Mouse (Mus musculus) embryonic facial prominence, embryonic 12.5 days (tissue): Measurements from ENCODE around the gene Smco3. TPM values are rescaled to one million over a fixed set of nuclear protein-coding genes. Genes with fewer than 3 reads are reported as not detected.
A peak's percentile ranks its signal among the peaks of the same experiment; 100 is the strongest.
"Not testable (repeated sequence)": the region's sequence is repeated elsewhere in the genome, so short reads cannot be mapped to it uniquely, and the experiment has no call there.

ENCODE experiments used
- ATAC-seq: fragments of 200-750 bp; cut with Nextera tagmentation; 2 replicates; pipeline ENCODE4 v1.8.0; 2017; ENCODE audit not compliant: insufficient number of reproducible peaks, insufficient read depth, low FRiP score, low TSS enrichment
- H3K27ac ChIP-seq: fragments of 300-500 bp; sonication (generic); 2 replicates; pipeline ENCODE4 v1.5.1; 2016; ENCODE audit warnings: mild to moderate bottlenecking
- H3K27me3 ChIP-seq: fragments of 300-500 bp; sonication (generic); 2 replicates; pipeline ENCODE4 v1.6.1; 2016; ENCODE audit warnings: mild to moderate bottlenecking, moderate library complexity
- H3K36me3 ChIP-seq: fragments of 300-500 bp; sonication (generic); 2 replicates; pipeline ENCODE4 v1.6.1; 2016; ENCODE audit warnings: mild to moderate bottlenecking
- H3K4me1 ChIP-seq: fragments of 300-500 bp; sonication (generic); 2 replicates; pipeline ENCODE4 v1.6.1; 2016
- H3K4me2 ChIP-seq: fragments of 300-500 bp; sonication (generic); replicated peaks from 2 replicates; pipeline ENCODE4 v1.6.1; 2016; ENCODE audit warnings: mild to moderate bottlenecking, moderate library complexity
- H3K4me3 ChIP-seq: fragments of 300-500 bp; sonication (generic); 2 replicates; pipeline ENCODE4 v1.5.1; 2016; ENCODE audit warnings: mild to moderate bottlenecking
- H3K9ac ChIP-seq: fragments of 300-500 bp; sonication (generic); 2 replicates; pipeline ENCODE4 v1.6.1; 2016; ENCODE audit warnings: mild to moderate bottlenecking, moderate library complexity
- H3K9me3 ChIP-seq: fragments of 300-500 bp; sonication (generic); 2 replicates; pipeline ENCODE4 v1.6.1; 2016; ENCODE audit warnings: mild to moderate bottlenecking, moderate library complexity
- WGBS: fragments of 180-500 bp; shearing (Covaris S2); methylation state at CpG from one replicate; pipeline ENCODE4 v1.1.7; 2016; 5-methylcytosine and 5-hydroxymethylcytosine counted together
- polyA plus RNA-seq: library from polyadenylated mRNA; unstranded; fragments of >200 nt; fragmentation: Nextera tagmentation; extraction: Ambion mirVana; gene quantifications from 2 replicates; pipeline ENCODE4 v1.2.1, GENCODE M21; 2016

The Smco3 gene
- polyA plus RNA-seq, 1 experiment from 2014 or later = 0.40 TPM

DNA sequence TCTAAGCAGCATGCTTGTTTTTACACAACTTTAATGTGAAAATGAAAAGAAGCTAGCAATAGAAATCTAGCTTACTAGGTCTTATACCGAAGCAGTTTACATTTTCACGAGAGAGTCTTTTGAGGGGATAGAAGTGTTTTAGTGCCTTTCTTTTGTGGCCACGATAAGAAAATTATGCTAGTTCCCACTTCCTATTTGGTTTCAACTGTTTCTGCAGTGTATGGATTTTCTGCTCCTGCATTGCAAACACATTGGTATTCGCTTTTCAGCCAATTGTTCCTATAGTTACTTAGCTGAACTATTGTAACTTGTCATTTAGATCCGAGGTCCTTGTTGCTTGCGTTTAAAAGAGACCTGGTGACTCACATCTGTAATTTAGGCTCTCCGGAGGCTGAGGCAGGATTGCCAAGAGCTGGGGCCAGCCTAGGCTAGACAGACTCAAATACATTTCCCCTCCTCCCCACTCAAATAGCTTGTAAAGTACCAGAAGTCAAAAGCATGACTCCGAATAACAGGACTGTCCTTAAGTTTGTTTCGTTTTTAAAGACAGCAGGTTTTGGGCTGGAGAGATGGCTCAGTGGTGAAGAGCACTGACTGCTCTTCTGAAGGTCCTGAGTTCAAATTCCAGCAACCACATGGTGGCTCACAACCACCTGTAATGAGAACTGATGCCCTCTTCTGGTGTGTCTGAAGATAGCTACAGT is 30.4 kb downstream of the Smco3 start:
- Histone ChIP-seq H3K36me3 (no peaks in the 10 kb centered on the region), H3K4me2 (peak overlapping the region; percentile 79), H3K4me3 (peak overlapping the region; percentile 66), H3K9ac (peak overlapping the region; percentile 28), H3K27ac (peak overlapping the region; percentile 100), H3K27me3 (no peaks in the 10 kb centered on the region), H3K9me3 (no peaks in the 10 kb centered on the region), H3K4me1 (peaks cover 22% of the 10 kb centered on the region; the same call in 1 of the 2 replicates)
- no peak for ATAC-seq
- WGBS = 38% methylated on average over 9 of the region's 9 CpGs

DNA sequence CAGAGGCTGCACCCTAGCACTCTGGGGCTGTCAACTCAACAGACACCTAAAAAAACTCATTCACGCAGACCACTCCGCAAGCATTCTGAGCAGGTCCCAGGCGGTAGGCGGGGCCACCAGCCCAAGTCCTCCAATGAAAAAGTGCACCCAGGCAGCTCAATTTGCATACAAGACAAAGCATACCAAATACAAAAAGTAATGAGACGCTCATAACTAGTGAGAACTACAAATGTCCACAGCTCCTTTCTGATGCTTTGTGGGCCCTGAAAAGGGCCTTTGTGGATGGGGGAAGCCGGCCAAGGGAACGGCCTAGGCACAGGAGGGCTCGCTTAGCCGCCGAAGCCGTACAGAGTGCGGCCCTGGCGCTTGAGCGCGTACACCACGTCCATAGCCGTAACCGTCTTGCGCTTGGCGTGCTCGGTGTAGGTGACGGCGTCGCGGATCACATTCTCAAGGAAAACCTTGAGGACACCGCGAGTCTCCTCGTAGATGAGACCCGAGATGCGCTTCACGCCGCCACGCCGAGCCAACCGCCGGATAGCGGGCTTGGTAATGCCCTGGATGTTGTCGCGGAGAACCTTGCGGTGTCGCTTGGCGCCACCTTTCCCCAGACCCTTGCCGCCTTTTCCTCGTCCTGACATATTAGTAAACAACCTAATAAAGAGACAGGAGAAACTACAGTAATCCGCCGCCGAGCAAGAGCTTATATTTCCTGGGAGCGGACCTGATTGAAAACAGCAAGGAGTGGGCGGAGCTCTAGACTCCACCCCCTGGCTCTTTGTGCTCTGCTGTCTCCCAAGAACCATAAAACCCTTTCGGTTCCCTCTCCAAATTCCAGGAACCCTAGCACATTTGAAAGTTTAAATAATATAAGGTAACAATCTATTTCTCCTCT is 31.3 kb downstream of the Smco3 start, which contains the start of gene Hist4h4:
Hist4h4 (minus strand) TSS at position 677 of the 895 bp plus-strand sequence.
- Histone ChIP-seq H3K9ac (peak within 1 kb of the TSS; percentile 92), H3K27ac (peak within 1 kb of the TSS; percentile 100), H3K4me2 (peak within 1 kb of the TSS; percentile 79), H3K4me3 (peak within 1 kb of the TSS; percentile 66), H3K27me3 (no peaks in the 10 kb centered on the region), H3K9me3 (no peaks in the 10 kb centered on the region), H3K36me3 (no peaks in the 10 kb centered on the region), H3K4me1 (0 out of 2 replicates have a peak, but pooled peaks cover 13% of the 10 kb centered on the region)
- WGBS = under 1% methylated on average over 50 of the region's 50 CpGs
- peak; percentile 69 for ATAC-seq

DNA sequence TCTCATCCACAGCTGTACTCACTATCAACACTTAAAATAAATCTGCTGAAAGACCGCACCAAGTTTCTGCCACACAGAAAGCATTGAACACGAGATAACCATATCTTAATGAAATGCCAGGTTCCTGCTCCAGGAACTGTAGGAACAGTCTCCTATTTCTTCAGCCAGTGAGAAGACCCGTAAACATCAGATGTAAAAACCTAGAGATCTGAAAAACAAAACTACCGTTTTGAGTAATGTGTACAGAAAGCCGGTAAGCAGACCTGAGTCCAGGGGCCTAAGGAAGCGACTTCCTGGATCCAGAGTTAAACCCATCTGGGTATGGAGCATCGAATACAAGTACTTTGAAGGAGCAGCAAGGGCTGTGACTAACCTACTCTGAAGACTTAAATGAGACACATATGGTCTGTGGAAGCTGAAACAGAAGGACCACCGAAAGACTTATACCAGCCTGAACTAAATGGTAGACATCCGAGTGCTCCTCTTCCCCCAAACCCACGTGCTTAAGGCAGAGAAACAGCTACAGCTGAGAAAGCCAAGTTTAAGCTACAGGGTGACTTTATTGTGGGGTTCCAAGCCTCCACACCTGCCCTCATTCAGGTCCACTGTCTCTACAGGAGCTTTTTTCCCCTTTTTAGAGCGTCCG is 32.0 kb downstream of the Smco3 start:
- peak; percentile 0; the same call in 1 of the 2 replicates for ATAC-seq
- peak overlapping the region; percentile 92 for H3K9ac ChIP-seq
- H3K4me2 ChIP-seq = peak overlapping the region; percentile 79
- no peaks in the 10 kb centered on the region for H3K9me3 ChIP-seq
- H3K27ac ChIP-seq = peak overlapping the region; percentile 100
- H3K36me3 ChIP-seq = no peaks in the 10 kb centered on the region
- H3K4me1 ChIP-seq = 0 out of 2 replicates have a peak, but pooled peaks cover 9% of the 10 kb centered on the region
- no peaks in the 10 kb centered on the region for H3K27me3 ChIP-seq
- peak overlapping the region; percentile 66 for H3K4me3 ChIP-seq
- 15% methylated on average over 12 of the region's 12 CpGs for WGBS

DNA sequence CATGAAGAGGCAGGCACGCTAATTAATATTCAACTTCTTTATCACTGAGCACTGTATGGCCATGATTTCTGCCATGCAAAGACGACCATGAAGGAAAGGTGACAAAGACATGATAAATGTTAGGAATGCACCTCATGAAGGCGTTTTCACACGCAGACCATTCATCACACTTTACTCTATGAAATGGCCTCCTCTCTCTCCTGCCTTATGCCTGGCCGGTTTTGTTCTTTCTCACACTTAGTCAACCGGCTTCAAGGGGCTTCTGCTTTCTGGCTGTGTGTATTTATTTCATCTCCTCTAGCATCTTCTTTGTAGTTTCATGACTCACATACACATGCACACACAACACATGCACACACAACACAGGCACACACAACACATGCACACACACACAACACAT is 34.0 kb downstream of the Smco3 start:
- WGBS = 89% methylated on average over 6 of the region's 6 CpGs
- H3K4me1 ChIP-seq = 0 out of 2 replicates have a peak, but pooled peaks cover 9% of the 10 kb centered on the region
- no peak overlapping the region for H3K4me3 ChIP-seq

DNA sequence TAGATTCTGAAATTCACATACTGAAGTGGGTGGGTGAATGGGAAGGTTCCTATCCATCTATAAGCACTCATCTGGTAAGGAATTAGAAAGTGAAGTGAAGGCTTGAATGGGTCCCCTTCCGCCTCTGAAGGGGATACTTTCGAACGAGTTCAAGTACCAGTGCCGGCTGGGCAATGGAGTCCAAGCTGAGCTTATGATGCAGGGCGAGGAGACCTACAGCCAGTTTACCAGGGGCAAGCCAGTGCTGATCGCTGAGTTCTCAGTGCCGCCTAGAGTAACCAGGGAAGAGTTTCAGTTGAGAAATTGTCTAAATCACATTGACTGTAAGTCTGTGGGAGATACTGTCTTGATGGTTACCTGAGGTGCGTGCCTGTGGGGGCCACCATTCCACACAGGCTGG is 34.5 kb downstream of the Smco3 start:
- no peak for ATAC-seq
- no peaks in the 10 kb centered on the region for H3K36me3 ChIP-seq
- H3K9ac ChIP-seq = no peak overlapping the region
- no peak overlapping the region for H3K4me3 ChIP-seq
- no peaks in the 10 kb centered on the region for H3K27me3 ChIP-seq
- no peaks in the 10 kb centered on the region for H3K9me3 ChIP-seq
- 90% methylated on average over 8 of the region's 8 CpGs for WGBS
- H3K4me2 ChIP-seq = no peak overlapping the region
- H3K27ac ChIP-seq = no peak overlapping the region
- H3K4me1 ChIP-seq = 0 out of 2 replicates have a peak, but pooled peaks cover 9% of the 10 kb centered on the region

More for the DNA sequence above, 34.0 kb downstream of the Smco3 start:
- Histone ChIP-seq H3K9ac (no peak overlapping the region), H3K36me3 (no peaks in the 10 kb centered on the region), H3K27me3 (no peaks in the 10 kb centered on the region), H3K27ac (no peak overlapping the region), H3K4me2 (no peak overlapping the region), H3K9me3 (no peaks in the 10 kb centered on the region)
- ATAC-seq = no peak

DNA sequence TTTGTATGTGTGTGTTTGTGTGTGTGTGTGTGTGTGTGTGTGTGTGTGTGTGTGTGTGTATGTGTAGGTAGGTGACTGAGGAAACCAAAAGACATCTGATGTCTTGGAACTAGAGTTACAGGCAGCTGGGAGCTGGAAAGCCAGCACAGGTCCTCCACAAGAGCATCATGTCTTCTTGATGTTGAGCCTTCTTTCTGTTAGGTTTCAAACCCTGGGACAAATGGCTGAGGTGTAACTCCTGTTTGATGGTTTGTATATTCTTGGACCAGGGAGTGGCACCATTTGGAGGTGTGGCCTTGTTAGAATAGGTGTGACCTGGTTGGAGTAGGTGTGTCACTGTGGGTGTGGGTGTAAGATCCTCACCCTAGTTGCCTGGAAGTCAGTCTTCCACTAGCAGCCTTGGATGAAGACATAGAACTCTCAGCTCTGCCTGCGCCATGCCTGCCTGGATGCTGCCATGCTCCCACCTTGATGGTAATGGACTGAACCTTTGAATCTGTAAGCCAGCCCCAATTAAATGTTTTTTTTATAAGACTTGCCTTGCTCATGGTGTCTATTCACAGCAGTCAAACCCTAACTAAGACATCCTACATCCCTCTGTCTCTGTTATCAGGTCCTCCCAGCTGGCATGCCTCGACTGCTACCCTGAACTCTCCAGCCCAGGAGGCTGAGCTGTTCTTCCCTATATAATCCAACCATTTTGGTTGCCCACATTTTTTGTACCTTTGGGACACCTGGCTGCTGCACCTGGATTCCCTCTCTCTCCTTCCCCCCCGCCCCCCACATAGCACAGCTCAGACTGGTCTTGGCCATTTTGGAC is 37.2 kb downstream of the Smco3 start:
- H3K27ac ChIP-seq, H3K9me3 ChIP-seq, H3K27me3 ChIP-seq, H3K4me2 ChIP-seq, H3K36me3 ChIP-seq, ATAC-seq, H3K9ac ChIP-seq, H3K4me3 ChIP-seq: not testable (repeated sequence)
- 0 out of 2 replicates have a peak, but pooled peaks cover 13% of the 10 kb centered on the region for H3K4me1 ChIP-seq
- WGBS = 87% methylated on average over 3 of the region's 3 CpGs

DNA sequence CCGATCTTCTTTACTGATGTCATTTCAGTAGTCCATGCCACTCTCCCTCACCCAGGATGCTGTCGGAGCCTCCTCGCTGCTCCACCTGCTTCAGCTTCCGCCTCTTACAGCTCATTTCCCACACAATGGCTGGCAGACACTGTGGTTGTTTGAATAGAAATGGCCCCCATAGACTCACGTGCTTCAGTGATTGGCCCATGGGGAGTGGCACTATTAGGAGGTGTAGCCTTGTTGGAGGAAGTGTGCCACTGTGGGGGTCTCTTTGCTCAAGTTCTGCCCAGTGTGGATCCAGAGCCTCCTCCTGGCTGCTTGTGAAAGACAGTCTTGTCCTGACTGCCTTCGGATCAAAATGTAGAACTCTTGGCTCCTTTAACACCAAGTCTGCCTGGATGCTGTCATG is 39.4 kb downstream of the Smco3 start:
- H3K4me3 ChIP-seq = no peak overlapping the region
- H3K27ac ChIP-seq = no peak overlapping the region
- H3K9ac ChIP-seq = no peak overlapping the region
- WGBS = 55% methylated on average over 6 of the region's 6 CpGs
- H3K9me3 ChIP-seq = no peaks in the 10 kb centered on the region
- no peak overlapping the region for H3K4me2 ChIP-seq
- H3K27me3 ChIP-seq = peaks cover 3% of the 10 kb centered on the region; the same call in 1 of the 2 replicates
- no peak for ATAC-seq
- 0 out of 2 replicates have a peak, but pooled peaks cover 12% of the 10 kb centered on the region for H3K4me1 ChIP-seq
- H3K36me3 ChIP-seq = no peaks in the 10 kb centered on the region

DNA sequence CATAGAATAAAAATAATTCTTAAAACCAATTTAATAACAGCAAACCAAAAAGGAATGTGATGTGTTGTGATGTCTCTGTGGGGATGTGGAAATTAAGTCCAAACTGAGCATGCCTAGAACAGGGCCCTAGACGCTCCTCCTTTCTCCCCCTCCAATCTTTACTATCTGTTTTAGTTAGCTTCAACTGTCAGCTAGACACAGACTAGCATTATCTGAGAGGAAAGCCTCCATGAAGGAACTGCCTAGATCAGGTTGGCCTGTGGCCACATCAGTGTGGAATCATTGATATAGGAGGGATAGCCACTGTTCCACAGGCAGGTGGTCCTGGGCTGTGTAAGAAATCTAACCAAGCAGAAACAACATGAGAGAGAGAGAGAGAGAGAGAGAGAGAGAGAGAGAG is 40.1 kb downstream of the Smco3 start:
- H3K4me3 ChIP-seq = no peak overlapping the region
- H3K27me3 ChIP-seq = peaks cover 3% of the 10 kb centered on the region; the same call in 1 of the 2 replicates
- H3K9me3 ChIP-seq = no peaks in the 10 kb centered on the region
- H3K36me3 ChIP-seq = no peaks in the 10 kb centered on the region
- H3K9ac ChIP-seq = no peak overlapping the region
- H3K4me2 ChIP-seq = no peak overlapping the region
- 0 out of 2 replicates have a peak, but pooled peaks cover 12% of the 10 kb centered on the region for H3K4me1 ChIP-seq
- no peak overlapping the region for H3K27ac ChIP-seq
- WGBS = 53% methylated on average over 1 of the region's 1 CpGs
- ATAC-seq = no peak

DNA sequence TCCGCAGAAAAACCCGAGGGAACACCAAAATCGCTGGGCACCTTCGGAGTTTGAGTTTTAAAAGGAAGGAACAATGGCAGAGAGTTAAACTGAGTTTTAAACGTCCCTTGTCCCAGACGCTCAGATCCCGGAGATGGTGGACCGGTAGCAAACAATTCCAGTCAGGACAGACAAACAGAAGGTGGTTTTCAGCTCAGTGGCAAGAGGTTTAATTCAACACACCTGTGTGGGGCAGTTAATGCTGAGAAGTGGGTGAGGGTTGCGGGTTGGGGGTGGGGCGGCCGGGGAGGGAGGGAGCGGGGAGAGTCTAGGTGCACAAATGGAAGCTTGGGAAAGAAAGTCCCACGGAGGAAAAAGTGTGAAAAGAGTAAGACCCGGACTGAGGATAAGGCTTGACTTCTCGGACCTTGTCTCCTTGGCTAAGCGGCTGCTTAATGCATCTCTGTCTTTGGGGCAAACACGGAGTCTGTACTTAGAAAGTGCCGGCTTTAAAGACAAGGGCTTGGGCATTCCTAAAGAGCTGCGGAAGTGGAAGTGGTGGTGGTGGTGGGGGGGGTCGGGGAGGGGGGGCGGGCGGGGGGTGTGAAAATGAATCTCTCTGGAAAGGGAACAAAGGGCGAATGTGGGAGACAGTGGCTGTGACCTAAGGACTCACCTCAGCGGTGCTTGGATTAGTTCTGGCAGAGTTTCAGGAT is 41.3 kb downstream of the Smco3 start:
- Histone ChIP-seq H3K4me2 (peak overlapping the region; percentile 77), H3K4me3 (peak overlapping the region; percentile 38), H3K4me1 (0 out of 2 replicates have a peak, but pooled peaks cover 12% of the 10 kb centered on the region), H3K27ac (no peak overlapping the region), H3K36me3 (no peaks in the 10 kb centered on the region), H3K27me3 (peaks cover 3% of the 10 kb centered on the region; the same call in 1 of the 2 replicates), H3K9ac (peak overlapping the region; percentile 36), H3K9me3 (no peaks in the 10 kb centered on the region)
- no peak for ATAC-seq
- under 1% methylated on average over 24 of the region's 24 CpGs for WGBS
